Mouse (Mus musculus) kidney, embryonic 16.5 days (tissue): ENCODE results near the gene Cadm1. TPM values are rescaled to one million over a fixed set of nuclear protein-coding genes. Genes with fewer than 3 reads are reported as not detected.

ENCODE experiments used
- ATAC-seq: fragments of 200-750 bp; cut with Nextera tagmentation; 2 replicates; pipeline ENCODE4 v1.8.0; 2017; ENCODE audit warnings: moderate TSS enrichment; ENCODE audit not compliant: low FRiP score, low TSS enrichment
- H3K27ac ChIP-seq: fragments of 300-500 bp; sonication (generic); 2 replicates; pipeline ENCODE4 v1.5.1; 2014; ENCODE audit warnings: low read length
- H3K27me3 ChIP-seq: fragments of 300-500 bp; sonication (generic); 2 replicates; pipeline ENCODE4 v1.6.1; 2014; ENCODE audit warnings: low read length, control low read depth, mixed read lengths; ENCODE audit not compliant: insufficient read depth
- H3K36me3 ChIP-seq: fragments of 300-500 bp; sonication (generic); 2 replicates; pipeline ENCODE4 v1.6.1; 2014; ENCODE audit warnings: low read length, control low read depth, mixed read lengths; ENCODE audit not compliant: insufficient read depth
- H3K4me1 ChIP-seq: fragments of 300-500 bp; sonication (generic); 2 replicates; pipeline ENCODE4 v1.6.1; 2014; ENCODE audit warnings: low read length, control low read depth, mixed read lengths; ENCODE audit not compliant: insufficient read depth
- H3K4me2 ChIP-seq: fragments of 300-500 bp; sonication (generic); replicated peaks from 2 replicates; pipeline ENCODE4 v1.6.1; 2014; ENCODE audit warnings: low read depth, low read length
- H3K4me3 ChIP-seq: fragments of 300-500 bp; sonication (generic); 2 replicates; pipeline ENCODE4 v1.5.1; 2014; ENCODE audit warnings: mild to moderate bottlenecking, low read length
- H3K9ac ChIP-seq: fragments of 300-500 bp; sonication (generic); replicated peaks from 2 replicates; pipeline ENCODE4 v1.6.1; 2014; ENCODE audit warnings: low read length
- H3K9me3 ChIP-seq: fragments of 300-500 bp; sonication (generic); 2 replicates; pipeline ENCODE4 v1.6.1; 2016; ENCODE audit warnings: low read length, control low read depth
- WGBS: fragments of 180-500 bp; shearing (Covaris S2); extraction: QIAGEN DNeasy Blood & Tissue Kit; methylation state at CpG from one replicate; pipeline ENCODE4 v1.1.7; 2014; 5-methylcytosine and 5-hydroxymethylcytosine counted together
- polyA plus RNA-seq: library from polyadenylated mRNA; unstranded; fragments of >200 nt; fragmentation: Nextera tagmentation; extraction: Ambion mirVana; gene quantifications from 2 replicates; pipeline ENCODE4 v1.2.1, GENCODE M21; 2015

Gene Cadm1
- polyA plus RNA-seq, 1 experiment from 2014 or later, result 64.7 TPM

DNA sequence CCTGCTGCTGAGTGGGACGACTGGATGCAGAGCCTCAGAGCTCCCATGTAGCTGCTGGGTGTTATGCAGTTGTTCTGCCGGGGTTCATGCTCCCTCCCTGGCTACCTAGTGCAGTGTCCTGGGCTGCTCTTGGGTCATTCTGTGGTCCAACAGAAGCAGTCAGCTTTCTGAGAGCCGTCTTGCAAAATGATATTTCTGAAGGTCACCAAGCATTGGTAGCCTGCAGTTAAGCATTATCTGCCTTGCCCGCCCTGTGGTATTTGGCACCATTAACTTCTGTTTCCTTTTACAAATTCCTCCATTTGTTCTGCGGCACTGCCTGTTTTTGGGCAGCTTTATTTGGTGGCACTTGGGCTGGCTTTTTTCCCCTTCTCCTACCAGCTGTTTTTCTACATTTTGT, 42.2 kb downstream of the Cadm1 start:
- ATAC-seq, result no peak
- H3K27ac ChIP-seq, result no peak overlapping the region
- no peaks in the 10 kb centered on the region for H3K9me3 ChIP-seq
- H3K4me2 ChIP-seq, result no peak overlapping the region
- H3K9ac ChIP-seq, result no peak overlapping the region
- peaks cover 3% of the 10 kb centered on the region; the same call in 1 of the 2 replicates for H3K27me3 ChIP-seq
- 82% methylated on average over 5 of the region's 5 CpGs for WGBS
- H3K36me3 ChIP-seq, result no peaks in the 10 kb centered on the region
- peaks cover 14% of the 10 kb centered on the region for H3K4me1 ChIP-seq
- H3K4me3 ChIP-seq, result no peak overlapping the region

DNA sequence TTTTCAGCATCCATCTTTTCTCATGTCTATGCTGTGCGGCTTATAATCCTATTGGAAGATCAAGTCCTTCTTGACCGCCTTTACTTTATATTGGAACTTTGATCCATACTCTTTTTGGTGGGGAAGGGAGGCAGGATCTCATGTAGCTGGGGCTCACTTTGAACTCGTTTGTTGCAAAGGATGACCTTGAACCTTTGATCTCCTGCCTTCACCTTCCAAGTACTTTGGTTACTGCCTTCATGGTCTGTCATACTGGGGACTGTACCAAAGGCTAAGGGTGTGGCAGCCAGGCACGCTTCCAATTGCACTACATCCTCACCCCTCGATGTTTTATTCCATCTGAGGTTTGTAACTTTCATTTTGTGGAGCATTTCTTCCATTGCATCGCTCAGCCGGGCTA, 43.5 kb downstream of the Cadm1 start:
- H3K4me1 ChIP-seq, result peaks cover 14% of the 10 kb centered on the region
- H3K4me2 ChIP-seq, result no peak overlapping the region
- H3K9me3 ChIP-seq, result no peaks in the 10 kb centered on the region
- no peak for ATAC-seq
- no peak overlapping the region for H3K4me3 ChIP-seq
- H3K36me3 ChIP-seq, result no peaks in the 10 kb centered on the region
- H3K27me3 ChIP-seq, result peaks cover 3% of the 10 kb centered on the region; the same call in 1 of the 2 replicates
- H3K9ac ChIP-seq, result no peak overlapping the region
- H3K27ac ChIP-seq, result no peak overlapping the region
- 81% methylated on average over 7 of the region's 7 CpGs for WGBS

DNA sequence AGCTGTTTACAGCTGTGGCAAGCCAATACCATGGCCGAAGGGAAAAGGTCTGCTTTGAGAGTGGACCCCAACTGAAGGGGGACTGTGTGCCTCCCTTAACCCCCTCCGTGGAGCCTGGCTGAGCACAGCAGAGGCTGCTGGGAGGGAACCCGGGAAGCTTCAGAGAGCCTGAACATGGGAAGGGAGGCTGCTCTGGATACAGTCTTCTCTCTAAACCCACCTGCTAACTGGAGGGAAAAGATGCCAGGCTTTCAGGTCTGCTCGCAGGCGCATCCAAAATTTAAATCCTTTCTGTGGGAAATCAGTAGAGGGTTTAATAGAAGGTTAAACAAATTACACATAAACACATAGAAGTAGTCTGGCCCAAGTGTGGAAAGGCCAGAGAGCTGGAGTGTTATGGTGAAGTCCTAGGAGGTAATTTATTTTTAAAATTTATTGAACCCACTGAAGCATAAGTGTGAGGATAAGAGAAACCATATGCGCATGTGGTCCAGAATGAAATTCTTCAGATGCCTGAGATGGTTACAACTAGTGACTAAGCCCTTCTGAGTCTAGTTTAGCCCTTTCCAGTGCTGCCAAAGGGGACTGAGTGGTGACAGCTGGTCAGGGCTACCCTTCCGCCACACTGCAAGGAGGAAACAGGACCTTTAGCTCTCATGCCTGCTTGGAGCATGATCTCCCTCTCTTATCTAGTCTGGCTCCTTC, 44.9 kb downstream of the Cadm1 start:
- 51% methylated on average over 7 of the region's 7 CpGs for WGBS
- peak; percentile 89 for ATAC-seq
- H3K27ac ChIP-seq, result 0 out of 2 replicates have a peak overlapping the region, but pooled peaks have one; percentile 5
- no peak overlapping the region for H3K9ac ChIP-seq
- H3K9me3 ChIP-seq, result no peaks in the 10 kb centered on the region
- no peaks in the 10 kb centered on the region for H3K36me3 ChIP-seq
- H3K4me2 ChIP-seq, result no peak overlapping the region
- H3K4me1 ChIP-seq, result peaks cover 14% of the 10 kb centered on the region
- H3K4me3 ChIP-seq, result no peak overlapping the region
- 0 out of 2 replicates have a peak, but pooled peaks cover 3% of the 10 kb centered on the region for H3K27me3 ChIP-seq

DNA sequence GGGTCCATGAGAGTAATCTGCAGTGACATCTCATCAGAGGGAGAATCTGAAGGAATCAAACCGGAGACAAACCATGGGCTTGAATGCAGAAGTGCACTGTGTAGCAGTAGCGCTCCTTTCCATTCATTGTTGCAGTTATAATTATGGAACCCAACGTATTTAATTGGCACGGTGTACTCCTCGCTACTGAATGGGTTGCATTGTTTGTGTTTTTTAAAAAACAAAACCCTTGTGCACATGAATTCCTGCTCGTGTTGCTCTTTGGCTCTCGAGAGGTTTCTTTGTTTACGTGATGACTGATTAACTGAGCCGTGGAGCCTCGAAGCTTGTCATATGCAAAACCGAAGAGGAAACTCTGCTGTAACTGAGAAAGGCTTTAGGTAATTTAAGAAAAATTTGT, 45.8 kb downstream of the Cadm1 start:
- H3K27ac ChIP-seq, result no peak overlapping the region
- H3K4me1 ChIP-seq, result peaks cover 14% of the 10 kb centered on the region
- H3K4me2 ChIP-seq, result no peak overlapping the region
- no peak overlapping the region for H3K9ac ChIP-seq
- WGBS, result 67% methylated on average over 11 of the region's 11 CpGs
- no peaks in the 10 kb centered on the region for H3K36me3 ChIP-seq
- no peaks in the 10 kb centered on the region for H3K9me3 ChIP-seq
- ATAC-seq, result no peak
- 0 out of 2 replicates have a peak, but pooled peaks cover 3% of the 10 kb centered on the region for H3K27me3 ChIP-seq
- no peak overlapping the region for H3K4me3 ChIP-seq

DNA sequence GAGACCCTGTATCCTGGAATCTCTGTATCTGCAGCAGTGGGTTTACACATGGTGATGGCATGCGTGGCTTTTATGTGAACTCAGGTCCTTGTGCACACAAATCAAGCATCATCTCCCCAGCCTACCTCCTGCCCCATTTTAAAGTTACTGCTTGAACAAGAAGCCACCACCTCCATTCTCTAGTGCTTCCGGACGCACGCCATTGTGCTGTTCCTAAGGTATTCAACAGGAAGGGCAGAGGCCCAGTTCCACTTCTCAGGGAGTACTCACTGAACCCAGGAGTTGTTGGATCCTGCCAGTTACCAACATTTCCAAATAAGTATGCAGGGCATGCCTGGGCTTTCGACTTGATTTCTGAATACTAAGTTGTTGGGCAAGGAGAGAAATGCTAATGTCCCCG, 49.5 kb downstream of the Cadm1 start:
- Histone ChIP-seq H3K27me3 (no peaks in the 10 kb centered on the region), H3K9me3 (no peaks in the 10 kb centered on the region), H3K27ac (no peak overlapping the region), H3K4me2 (no peak overlapping the region), H3K4me3 (no peak overlapping the region), H3K9ac (no peak overlapping the region), H3K4me1 (peaks cover 22% of the 10 kb centered on the region), H3K36me3 (no peaks in the 10 kb centered on the region)
- 89% methylated on average over 6 of the region's 6 CpGs for WGBS
- ATAC-seq, result no peak

DNA sequence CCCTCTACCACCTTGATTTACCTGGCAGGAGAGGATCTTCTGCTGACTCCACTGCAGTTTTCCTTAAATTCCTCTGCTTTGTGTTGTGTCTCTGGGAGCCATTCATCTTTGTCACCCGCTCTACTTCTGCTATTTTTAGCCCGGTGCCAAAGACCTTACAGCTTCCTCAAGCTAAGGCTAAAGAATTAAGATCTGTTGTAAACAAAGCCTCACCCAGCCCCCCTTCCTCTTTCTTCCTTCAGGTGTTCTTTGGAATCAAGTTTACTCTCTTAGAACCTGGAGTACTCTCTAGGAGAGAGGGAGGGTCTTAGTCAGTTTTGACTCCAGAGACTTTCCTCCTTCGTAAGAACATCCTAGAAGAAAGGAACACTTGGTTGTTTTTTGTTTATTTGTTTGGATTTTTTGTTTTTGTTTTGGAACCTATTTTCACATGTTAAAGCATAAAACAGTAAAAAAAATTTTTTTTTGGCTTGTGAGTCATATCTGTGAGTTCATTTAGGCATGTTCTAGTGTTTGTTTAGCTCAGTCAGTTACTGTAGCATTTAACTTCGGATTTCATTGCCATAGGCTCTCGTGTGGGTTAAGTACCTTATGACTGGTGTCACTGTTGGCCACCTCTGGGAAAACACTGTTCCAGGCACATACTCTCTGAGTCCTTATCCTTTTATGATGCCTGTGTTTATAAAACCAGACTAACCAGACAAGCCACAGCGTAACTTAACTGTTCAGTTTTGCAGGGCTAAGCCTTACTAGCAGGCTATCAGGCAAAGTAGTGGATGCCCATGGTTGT, 51.8 kb downstream of the Cadm1 start:
- no peak for ATAC-seq
- no peak overlapping the region for H3K4me2 ChIP-seq
- H3K9ac ChIP-seq, result no peak overlapping the region
- no peaks in the 10 kb centered on the region for H3K27me3 ChIP-seq
- H3K4me1 ChIP-seq, result peaks cover 9% of the 10 kb centered on the region; the same call in 1 of the 2 replicates
- 55% methylated on average over 6 of the region's 6 CpGs for WGBS
- no peaks in the 10 kb centered on the region for H3K9me3 ChIP-seq
- H3K36me3 ChIP-seq, result no peaks in the 10 kb centered on the region
- H3K4me3 ChIP-seq, result no peak overlapping the region
- no peak overlapping the region for H3K27ac ChIP-seq

DNA sequence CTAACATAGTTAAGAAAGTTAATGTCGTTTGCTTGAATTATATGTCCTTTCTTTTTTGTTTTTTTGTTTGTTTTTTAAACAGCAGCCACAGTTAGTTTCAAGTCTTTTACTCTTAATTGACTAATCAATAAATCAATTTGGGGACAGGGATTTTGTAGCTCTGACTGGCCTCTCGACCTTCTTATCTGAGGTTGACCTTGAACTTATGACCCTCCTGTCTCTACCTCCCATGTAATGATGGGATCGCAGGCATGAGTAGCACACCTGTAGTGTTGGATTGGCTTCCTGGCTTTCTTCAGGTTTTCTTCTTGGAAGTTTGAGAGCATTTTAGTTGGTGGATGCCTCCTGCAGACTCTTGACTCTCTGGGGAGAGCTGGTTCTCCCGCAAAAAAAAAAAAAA, 53.3 kb downstream of the Cadm1 start:
- H3K27ac ChIP-seq, result no peak overlapping the region
- no peak for ATAC-seq
- 65% methylated on average over 4 of the region's 4 CpGs for WGBS

DNA sequence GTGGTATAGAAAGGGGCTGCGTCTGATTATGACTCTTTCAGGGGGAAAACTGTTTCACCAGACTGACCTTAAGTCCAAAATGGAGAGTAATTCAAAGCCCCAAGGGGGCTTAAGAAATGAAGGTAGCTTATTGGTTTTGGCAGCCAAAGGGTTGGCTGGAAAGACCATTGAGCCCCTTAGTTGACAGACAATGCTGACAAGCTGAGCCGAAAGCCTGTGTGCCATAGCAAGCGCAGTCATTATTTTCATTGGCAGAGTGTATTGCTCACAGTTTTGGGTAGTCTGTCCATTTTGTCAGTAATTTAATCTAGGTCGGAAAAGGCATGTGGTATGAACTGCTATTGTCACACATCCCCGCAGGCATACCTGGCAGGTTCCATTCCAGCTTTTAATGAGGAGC, 56.2 kb downstream of the Cadm1 start:
- Histone ChIP-seq H3K4me1 (peaks cover 8% of the 10 kb centered on the region; the same call in 1 of the 2 replicates), H3K4me2 (no peak overlapping the region), H3K4me3 (no peak overlapping the region), H3K36me3 (no peaks in the 10 kb centered on the region), H3K9ac (no peak overlapping the region), H3K9me3 (no peaks in the 10 kb centered on the region), H3K27me3 (no peaks in the 10 kb centered on the region), H3K27ac (no peak overlapping the region)
- WGBS, result 68% methylated on average over 5 of the region's 5 CpGs
- ATAC-seq, result no peak

More for the DNA sequence above, 53.3 kb downstream of the Cadm1 start:
- Histone ChIP-seq H3K27me3 (no peaks in the 10 kb centered on the region), H3K9ac (no peak overlapping the region), H3K4me1 (peaks cover 9% of the 10 kb centered on the region; the same call in 1 of the 2 replicates), H3K36me3 (no peaks in the 10 kb centered on the region), H3K4me2 (no peak overlapping the region), H3K9me3 (no peaks in the 10 kb centered on the region), H3K4me3 (no peak overlapping the region)

DNA sequence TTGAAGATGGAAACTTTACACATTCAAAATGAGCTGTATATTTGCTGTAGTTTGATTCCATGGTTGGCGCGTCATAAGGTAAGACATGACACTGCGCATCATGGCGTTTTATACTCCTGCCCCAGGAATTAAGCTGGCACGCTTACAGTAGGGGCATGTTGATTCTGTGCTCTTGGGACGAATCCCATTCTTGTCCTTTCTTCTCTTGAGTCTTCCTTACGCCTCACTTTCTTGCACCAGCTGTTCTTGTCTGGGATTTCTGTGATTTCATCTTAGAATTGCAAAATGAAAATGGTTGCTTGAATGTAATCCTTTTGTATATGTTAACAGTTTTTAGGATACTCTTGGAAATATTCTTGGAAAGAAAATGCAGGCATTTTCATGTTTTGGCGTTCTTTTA, 56.9 kb downstream of the Cadm1 start:
- no peak for ATAC-seq
- Histone ChIP-seq H3K4me1 (0 out of 2 replicates have a peak, but pooled peaks cover 2% of the 10 kb centered on the region), H3K27ac (no peak overlapping the region), H3K4me2 (no peak overlapping the region), H3K9ac (no peak overlapping the region), H3K36me3 (no peaks in the 10 kb centered on the region), H3K27me3 (no peaks in the 10 kb centered on the region), H3K9me3 (no peaks in the 10 kb centered on the region), H3K4me3 (no peak overlapping the region)
- 91% methylated on average over 8 of the region's 8 CpGs for WGBS
